Mouse (Mus musculus) forebrain, embryonic 13.5 days (tissue): ENCODE results near the gene Rfx5. TPM values are rescaled to one million over a fixed set of nuclear protein-coding genes. Genes with fewer than 3 reads are reported as not detected.
"Not testable (repeated sequence)": the region's sequence is repeated elsewhere in the genome, so short reads cannot be mapped to it uniquely, and the experiment has no call there.

Experiments used
- ATAC-seq: fragments of 200-750 bp; cut with Nextera tagmentation; 2 replicates; pipeline ENCODE4 v1.8.0; 2017
- H3K27ac ChIP-seq: fragments of 300-500 bp; sonication (generic); 2 replicates; pipeline ENCODE4 v1.5.1; 2015; ENCODE audit warnings: inconsistent platforms, mild to moderate bottlenecking, moderate library complexity
- H3K27me3 ChIP-seq: fragments of 300-500 bp; sonication (generic); 2 replicates; pipeline ENCODE4 v1.6.1; 2015; ENCODE audit warnings: mild to moderate bottlenecking, inconsistent platforms
- H3K36me3 ChIP-seq: fragments of 300-500 bp; sonication (generic); 2 replicates; pipeline ENCODE4 v1.6.1; 2015; ENCODE audit warnings: mild to moderate bottlenecking, inconsistent platforms; ENCODE audit not compliant: poor library complexity, severe bottlenecking
- H3K4me1 ChIP-seq: fragments of 300-500 bp; sonication (generic); 2 replicates; pipeline ENCODE4 v1.6.1; 2015; ENCODE audit warnings: inconsistent platforms
- H3K4me2 ChIP-seq: fragments of 300-500 bp; sonication (generic); 2 replicates; pipeline ENCODE4 v1.6.1; 2015; ENCODE audit warnings: inconsistent platforms, mild to moderate bottlenecking, moderate library complexity
- H3K4me3 ChIP-seq: fragments of 300-500 bp; sonication (generic); 2 replicates; pipeline ENCODE4 v1.5.1; 2015; ENCODE audit warnings: mild to moderate bottlenecking, inconsistent platforms
- H3K9ac ChIP-seq: fragments of 300-500 bp; sonication (generic); 2 replicates; pipeline ENCODE4 v1.6.1; 2015; ENCODE audit warnings: mild to moderate bottlenecking, inconsistent platforms
- H3K9me3 ChIP-seq: fragments of 300-500 bp; sonication (generic); replicated peaks from 2 replicates; pipeline ENCODE4 v1.6.1; 2016; ENCODE audit warnings: inconsistent platforms
- WGBS: fragments of 180-500 bp; shearing (Covaris S2); methylation state at CpG from one replicate; pipeline ENCODE4 v1.1.7; 2015; 5-methylcytosine and 5-hydroxymethylcytosine counted together
- polyA plus RNA-seq: library from polyadenylated mRNA; unstranded; fragments of >200 nt; fragmentation: Nextera tagmentation; extraction: Ambion mirVana; gene quantifications from 2 replicates; pipeline ENCODE4 v1.2.1, GENCODE M21; 2015

Gene Rfx5
- polyA plus RNA-seq, 1 experiment from 2014 or later: 4.3 TPM

DNA sequence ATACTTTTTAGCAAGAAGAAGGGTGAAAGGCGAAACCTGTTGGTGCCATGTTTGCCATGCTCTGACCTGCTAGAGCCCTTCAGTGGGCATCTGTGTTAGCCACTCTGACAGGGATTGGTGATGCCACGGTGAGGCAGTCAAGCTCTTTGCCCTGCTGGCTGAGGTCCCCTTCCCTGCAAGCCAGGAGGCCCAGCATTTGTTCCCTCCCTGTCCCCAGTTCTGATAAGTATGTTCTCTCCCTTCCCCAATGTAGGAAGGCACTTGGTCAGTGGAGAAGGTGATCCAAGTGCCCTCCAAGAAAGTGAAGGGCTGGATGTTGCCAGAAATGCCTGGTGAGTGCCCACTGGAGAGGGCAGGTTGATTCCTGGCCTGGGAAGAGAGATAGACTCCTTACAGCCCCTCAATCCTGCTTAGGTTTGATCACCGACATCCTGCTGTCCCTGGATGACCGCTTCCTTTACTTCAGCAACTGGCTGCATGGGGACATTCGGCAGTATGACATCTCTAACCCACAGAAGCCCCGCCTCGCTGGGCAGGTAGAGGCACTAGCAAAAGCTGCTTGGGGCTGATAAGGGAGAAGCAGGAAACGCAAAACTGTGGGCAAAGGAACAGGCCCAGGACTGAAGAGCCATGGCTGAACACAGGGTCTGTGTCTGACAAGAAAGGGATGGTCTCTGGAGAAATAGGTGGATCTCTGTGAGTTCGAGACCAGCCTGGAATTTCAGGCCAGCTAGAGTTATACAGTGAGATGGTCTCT is 11.5 kb upstream of the Rfx5 start:
- ATAC-seq: not testable (repeated sequence)

DNA sequence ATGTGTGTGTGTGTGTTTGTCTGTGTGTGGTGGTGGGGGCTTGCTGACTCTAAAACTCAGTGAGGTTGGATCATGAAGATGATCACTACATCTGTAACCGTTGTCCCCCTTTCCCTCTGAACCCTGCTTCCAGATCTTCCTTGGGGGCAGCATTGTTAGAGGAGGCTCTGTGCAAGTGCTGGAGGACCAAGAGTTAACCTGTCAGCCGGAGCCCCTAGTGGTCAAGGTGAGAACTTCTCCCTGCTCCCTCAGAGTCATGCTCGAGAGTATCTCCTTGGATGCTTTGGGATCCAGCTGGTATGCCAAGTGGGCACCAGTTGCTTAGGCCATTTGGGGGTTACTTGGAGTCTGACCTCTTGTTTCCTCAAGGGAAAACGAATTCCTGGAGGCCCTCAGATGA is 10.2 kb upstream of the Rfx5 start:
- H3K4me1 ChIP-seq, H3K27me3 ChIP-seq, H3K27ac ChIP-seq, H3K9me3 ChIP-seq, H3K4me2 ChIP-seq, H3K9ac ChIP-seq, H3K36me3 ChIP-seq, H3K4me3 ChIP-seq, ATAC-seq: not testable (repeated sequence)
- 23% methylated on average over 4 of the region's 4 CpGs for WGBS

More for the DNA sequence above, 11.5 kb upstream of the Rfx5 start:
- 82% methylated on average over 9 of the region's 9 CpGs for WGBS
- not testable (repeated sequence) for H3K36me3 ChIP-seq, H3K27ac ChIP-seq, H3K9me3 ChIP-seq, H3K9ac ChIP-seq, H3K27me3 ChIP-seq, H3K4me1 ChIP-seq, H3K4me3 ChIP-seq, H3K4me2 ChIP-seq

GRCm38 (mm10) chr3:94948066-94948614 is 5.7 kb upstream of the Rfx5 start:
- Histone ChIP-seq H3K9ac (no peak overlapping the region), H3K36me3 (no peaks in the 10 kb centered on the region), H3K4me3 (no peak overlapping the region), H3K27me3 (no peaks in the 10 kb centered on the region), H3K4me2 (no peak overlapping the region), H3K9me3 (no peaks in the 10 kb centered on the region), H3K27ac (no peak overlapping the region), H3K4me1 (peaks cover 7% of the 10 kb centered on the region)
- no peak for ATAC-seq
- WGBS: 73% methylated on average over 3 of the region's 3 CpGs

GRCm38 (mm10) chr3:94949645-94950044 is 4.2 kb upstream of the Rfx5 start:
- Histone ChIP-seq H3K27ac (no peak overlapping the region), H3K4me2 (no peak overlapping the region), H3K4me1 (peaks cover 9% of the 10 kb centered on the region), H3K9ac (no peak overlapping the region), H3K9me3 (no peaks in the 10 kb centered on the region), H3K36me3 (no peaks in the 10 kb centered on the region), H3K27me3 (no peaks in the 10 kb centered on the region), H3K4me3 (no peak overlapping the region)
- ATAC-seq: no peak
- WGBS: 87% methylated on average over 3 of the region's 3 CpGs

GRCm38 (mm10) chr3:94952806-94953205 is 1.1 kb upstream of the Rfx5 start:
- no peak for ATAC-seq
- H3K36me3 ChIP-seq: peaks cover 24% of the 10 kb centered on the region
- H3K4me3 ChIP-seq: peak overlapping the region; percentile 75
- no peaks in the 10 kb centered on the region for H3K9me3 ChIP-seq
- H3K27ac ChIP-seq: no peak overlapping the region
- peaks cover 19% of the 10 kb centered on the region for H3K4me1 ChIP-seq
- no peaks in the 10 kb centered on the region for H3K27me3 ChIP-seq
- H3K9ac ChIP-seq: peak overlapping the region; percentile 43; the same call in 1 of the 2 replicates
- H3K4me2 ChIP-seq: peak overlapping the region; percentile 69
- 69% methylated on average over 5 of the region's 5 CpGs for WGBS

- 17% methylated on average over 9 of the region's 9 CpGs for WGBS
- H3K9me3 ChIP-seq: no peaks in the 10 kb centered on the region
- H3K36me3 ChIP-seq: peaks cover 30% of the 10 kb centered on the region
- peak overlapping the region; percentile 84 for H3K9ac ChIP-seq
- no peaks in the 10 kb centered on the region for H3K27me3 ChIP-seq
- peak overlapping the region; percentile 69 for H3K4me2 ChIP-seq
- H3K4me3 ChIP-seq: peak overlapping the region; percentile 75
- H3K4me1 ChIP-seq: peaks cover 19% of the 10 kb centered on the region
- H3K27ac ChIP-seq: peak overlapping the region; percentile 96
- no peak; the same call in 1 of the 2 replicates for ATAC-seq
Measured at GRCm38 (mm10) chr3:94953384-94953763, 501 bp upstream of the Rfx5 start.

DNA sequence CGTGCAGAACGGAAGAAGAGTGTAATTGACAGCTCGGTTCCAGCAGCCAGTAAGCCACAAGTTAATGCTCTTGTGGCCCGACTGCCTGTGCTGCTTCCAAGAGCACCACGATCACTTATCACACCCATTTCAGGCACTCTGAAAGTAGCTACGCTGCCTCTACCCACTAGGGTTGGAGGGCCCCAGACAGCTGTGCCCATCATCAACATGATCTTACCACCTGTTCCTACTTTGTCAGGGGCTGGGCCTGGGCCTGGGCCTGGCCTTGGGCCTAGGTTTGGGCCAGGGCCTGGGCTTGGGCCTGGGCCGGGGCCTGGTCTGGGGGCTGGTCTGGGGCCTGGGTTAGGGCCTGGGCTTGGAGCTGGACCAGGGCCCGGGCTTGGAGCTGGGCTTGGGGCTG is 4.4 kb downstream of the Rfx5 start:
- Histone ChIP-seq H3K27ac (no peak overlapping the region), H3K4me3 (no peak overlapping the region), H3K27me3 (no peaks in the 10 kb centered on the region), H3K4me1 (peaks cover 11% of the 10 kb centered on the region), H3K9ac (no peak overlapping the region), H3K9me3 (no peaks in the 10 kb centered on the region), H3K36me3 (peaks cover 38% of the 10 kb centered on the region), H3K4me2 (no peak overlapping the region)
- no peak for ATAC-seq
- WGBS: 94% methylated on average over 8 of the region's 8 CpGs

DNA sequence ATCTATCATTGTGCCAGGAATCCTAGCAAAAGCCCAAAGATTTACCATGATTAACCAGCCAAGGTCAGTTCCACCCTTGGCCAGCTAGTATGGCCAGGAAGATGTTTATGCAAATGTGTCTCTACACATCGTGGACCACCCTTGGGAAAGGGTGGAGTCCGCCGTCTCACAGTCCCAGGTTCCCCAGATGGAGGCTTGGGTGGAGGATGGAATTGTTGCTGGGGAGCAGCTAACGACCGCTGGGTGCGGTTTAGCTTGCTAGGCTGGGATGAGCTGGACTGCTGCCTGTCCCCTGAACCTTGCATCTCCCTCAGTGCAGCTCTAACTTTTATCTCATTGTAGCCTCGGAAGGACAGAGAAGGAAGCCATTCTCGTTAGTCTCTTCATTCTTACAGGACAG is 6.0 kb downstream of the Rfx5 start:
- H3K27ac ChIP-seq: no peak overlapping the region
- no peak overlapping the region for H3K4me2 ChIP-seq
- no peaks in the 10 kb centered on the region for H3K27me3 ChIP-seq
- no peak overlapping the region for H3K9ac ChIP-seq
- H3K4me3 ChIP-seq: no peak overlapping the region
- 38% methylated on average over 8 of the region's 8 CpGs for WGBS
- no peaks in the 10 kb centered on the region for H3K9me3 ChIP-seq
- no peak for ATAC-seq
- H3K36me3 ChIP-seq: peaks cover 38% of the 10 kb centered on the region
- H3K4me1 ChIP-seq: peaks cover 8% of the 10 kb centered on the region

DNA sequence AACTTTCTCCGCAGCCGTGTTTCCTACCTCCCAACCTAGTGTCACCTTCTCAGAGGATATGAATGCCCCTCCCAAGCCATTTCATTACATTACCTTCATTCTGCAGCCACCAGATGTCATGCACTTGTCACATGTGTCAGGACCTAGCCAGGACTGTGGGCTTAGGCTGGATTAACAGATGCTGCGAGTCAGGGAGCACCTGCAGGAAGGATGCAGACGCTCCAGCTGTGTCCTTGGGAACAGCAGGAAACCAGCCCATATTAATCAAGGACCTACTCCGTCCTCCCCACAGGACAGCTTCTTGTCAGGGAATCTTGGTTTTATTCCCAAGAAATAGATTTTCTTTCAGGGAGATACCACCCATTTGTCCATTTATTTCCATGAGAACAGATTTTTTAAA is 6.4 kb downstream of the Rfx5 start:
- Histone ChIP-seq H3K9me3 (no peaks in the 10 kb centered on the region), H3K36me3 (peaks cover 38% of the 10 kb centered on the region), H3K4me1 (peaks cover 3% of the 10 kb centered on the region; the same call in 1 of the 2 replicates), H3K4me3 (no peak overlapping the region), H3K9ac (no peak overlapping the region), H3K27me3 (no peaks in the 10 kb centered on the region), H3K4me2 (no peak overlapping the region), H3K27ac (no peak overlapping the region)
- no peak for ATAC-seq
- WGBS: 51% methylated on average over 5 of the region's 5 CpGs

DNA sequence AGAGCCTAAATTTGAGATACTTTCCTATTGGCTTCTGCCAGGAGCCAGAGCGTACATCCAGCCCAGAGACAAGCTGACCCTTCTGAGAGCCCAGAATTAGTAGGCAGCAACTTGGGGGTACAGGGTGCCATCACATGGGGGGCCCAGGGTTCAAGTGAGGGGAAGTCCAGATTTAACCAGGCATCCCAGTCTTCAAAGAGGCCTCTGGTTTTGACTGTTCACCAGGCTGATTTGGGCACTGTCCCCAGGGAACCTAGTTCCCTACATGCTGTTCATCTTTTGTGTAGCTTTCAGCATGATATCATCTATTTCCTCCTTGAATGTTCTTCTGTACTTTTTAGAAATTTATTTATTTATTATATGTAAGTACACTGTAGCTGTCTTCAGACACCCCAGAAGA is 11.1 kb downstream of the Rfx5 start:
- no peaks in the 10 kb centered on the region for H3K4me1 ChIP-seq
- H3K4me3 ChIP-seq: no peak overlapping the region
- 88% methylated on average over 1 of the region's 1 CpGs for WGBS
- H3K9me3 ChIP-seq: no peaks in the 10 kb centered on the region
- no peak for ATAC-seq
- no peak overlapping the region for H3K9ac ChIP-seq
- H3K27me3 ChIP-seq: no peaks in the 10 kb centered on the region
- H3K36me3 ChIP-seq: no peaks in the 10 kb centered on the region
- no peak overlapping the region for H3K27ac ChIP-seq
- H3K4me2 ChIP-seq: no peak overlapping the region

- 80% methylated on average over 1 of the region's 1 CpGs for WGBS
- Histone ChIP-seq H3K36me3 (no peaks in the 10 kb centered on the region), H3K4me3 (no peak overlapping the region), H3K9me3 (no peaks in the 10 kb centered on the region), H3K27ac (no peak overlapping the region), H3K4me1 (no peaks in the 10 kb centered on the region), H3K4me2 (no peak overlapping the region), H3K9ac (no peak overlapping the region), H3K27me3 (no peaks in the 10 kb centered on the region)
- ATAC-seq: no peak
Measured at GRCm38 (mm10) chr3:94965878-94966277, 12.0 kb downstream of the Rfx5 start.

DNA sequence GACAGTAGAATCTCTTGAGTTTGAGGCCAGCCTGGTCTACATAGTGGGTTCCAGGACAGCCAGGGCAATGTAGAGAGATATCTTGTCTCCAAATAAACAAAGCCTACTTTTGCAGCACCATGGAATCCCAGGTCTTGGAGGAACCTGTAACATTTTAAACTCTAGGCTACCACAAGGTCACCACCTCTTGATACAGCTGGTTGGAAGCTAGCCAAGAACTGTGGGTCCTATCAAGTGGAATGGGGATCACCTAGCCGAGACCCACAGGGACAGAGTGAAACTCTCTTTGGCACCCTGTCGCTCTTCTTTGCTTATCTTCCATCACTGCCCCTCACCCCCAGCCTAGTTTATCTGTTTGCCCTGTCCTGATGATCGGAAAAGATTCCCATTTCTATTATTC is 18.7 kb downstream of the Rfx5 start:
- 88% methylated on average over 3 of the region's 3 CpGs for WGBS
- no peaks in the 10 kb centered on the region for H3K9me3 ChIP-seq

GRCm38 (mm10) chr3:94973620-94974019 is 19.7 kb downstream of the Rfx5 start:
- Histone ChIP-seq H3K27me3 (no peaks in the 10 kb centered on the region), H3K27ac (no peak overlapping the region), H3K36me3 (peaks cover 10% of the 10 kb centered on the region), H3K4me2 (peak overlapping the region; percentile 80), H3K9ac (no peak overlapping the region), H3K4me1 (peaks cover 19% of the 10 kb centered on the region), H3K9me3 (no peaks in the 10 kb centered on the region), H3K4me3 (no peak overlapping the region)
- WGBS: 85% methylated on average over 5 of the region's 5 CpGs
- no peak for ATAC-seq

More for the DNA sequence above, 18.7 kb downstream of the Rfx5 start:
- Histone ChIP-seq H3K9ac (no peak overlapping the region), H3K4me1 (peaks cover 19% of the 10 kb centered on the region), H3K4me3 (no peak overlapping the region), H3K36me3 (peaks cover 2% of the 10 kb centered on the region; the same call in 1 of the 2 replicates), H3K4me2 (no peak overlapping the region), H3K27ac (no peak overlapping the region), H3K27me3 (no peaks in the 10 kb centered on the region)
- ATAC-seq: no peak
